Mouse (Mus musculus): ENCODE results near the gene Spata18.

The Spata18 gene

DNA sequence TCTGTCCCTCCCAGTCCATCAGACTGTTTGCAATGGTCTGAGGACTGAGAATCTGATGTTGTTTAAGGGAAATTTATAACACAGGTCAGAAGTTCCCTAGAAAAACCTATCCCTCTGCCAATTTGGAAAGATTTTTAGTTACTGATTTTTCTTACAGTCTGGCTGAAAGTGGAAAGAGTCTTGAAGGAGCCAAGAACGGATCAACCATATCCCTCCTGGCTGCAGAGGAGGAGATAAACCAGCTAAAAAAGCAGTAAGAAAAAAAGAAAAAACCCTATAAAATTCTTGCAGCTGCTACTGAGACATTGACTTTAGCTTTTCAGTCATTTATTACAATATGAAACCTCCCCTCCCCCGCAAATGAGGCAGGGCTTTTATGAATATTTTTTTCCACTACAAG, 15.5 kb downstream of the Spata18 start:
- no peak for DNase-seq (ENCODE audit: low read depth, low spot score)

GRCm38 (mm10) chr5:73667877-73668276, 16.7 kb downstream of the Spata18 start:
- no peak for DNase-seq (ENCODE audit: low read depth, low spot score)

- DNase-seq (ENCODE audit: low read depth, low spot score) = no peak
These were observed 18.2 kb downstream of the Spata18 start for GRCm38 (mm10) chr5:73669386-73669785.

- DNase-seq (ENCODE audit: low read depth, low spot score) = no peak
These were observed 24.4 kb downstream of the Spata18 start for GRCm38 (mm10) chr5:73675604-73676003.

DNA sequence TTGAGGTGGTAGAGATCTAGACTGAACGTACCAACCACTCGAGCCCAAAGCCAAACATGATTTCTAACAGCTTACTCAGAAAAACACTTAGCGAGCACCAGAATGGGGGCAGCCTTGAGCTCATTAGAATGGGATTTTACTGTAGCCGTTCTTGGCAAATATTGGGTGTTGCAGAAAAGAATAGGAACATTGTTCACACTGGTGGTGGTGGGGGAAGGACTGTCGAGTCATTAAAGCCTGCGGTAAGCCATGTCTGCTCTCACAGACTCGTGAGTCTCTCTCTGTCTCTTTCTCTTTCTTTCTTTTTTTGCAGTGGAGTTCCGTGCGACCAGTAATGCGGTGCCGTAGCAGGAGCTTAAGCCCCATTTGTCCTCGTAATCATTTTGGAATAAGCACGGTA, 25.4 kb downstream of the Spata18 start:
- no peak for DNase-seq (ENCODE audit: low read depth, low spot score)

- DNase-seq (ENCODE audit: low read depth, low spot score) = no peak
These were observed 32.0 kb downstream of the Spata18 start for GRCm38 (mm10) chr5:73683221-73683620.

GRCm38 (mm10) chr5:73683706-73684409, 32.7 kb downstream of the Spata18 start:
- DNase-seq (ENCODE audit: low read depth, low spot score) = peak; percentile 43

DNA sequence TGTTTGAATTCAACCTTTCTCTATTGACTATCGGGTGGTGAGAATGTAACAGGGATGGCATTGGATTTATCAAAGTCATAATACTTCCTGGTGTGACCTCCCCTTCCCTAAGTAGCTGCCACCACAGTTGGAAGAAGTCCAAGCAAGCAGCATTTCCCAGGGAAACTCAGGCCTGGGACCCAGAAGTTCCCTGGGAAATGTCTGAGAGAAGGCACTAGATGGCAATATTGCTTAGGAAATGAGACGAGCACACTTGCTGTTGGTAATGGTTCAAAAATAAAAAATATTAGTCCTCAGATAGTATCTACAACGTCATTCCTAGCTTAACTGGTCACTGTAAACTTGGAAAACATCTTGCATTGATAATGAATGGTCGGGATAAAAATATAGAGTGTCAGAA, 35.0 kb downstream of the Spata18 start:
- DNase-seq (ENCODE audit: low read depth, low spot score) = peak; percentile 32

DNA sequence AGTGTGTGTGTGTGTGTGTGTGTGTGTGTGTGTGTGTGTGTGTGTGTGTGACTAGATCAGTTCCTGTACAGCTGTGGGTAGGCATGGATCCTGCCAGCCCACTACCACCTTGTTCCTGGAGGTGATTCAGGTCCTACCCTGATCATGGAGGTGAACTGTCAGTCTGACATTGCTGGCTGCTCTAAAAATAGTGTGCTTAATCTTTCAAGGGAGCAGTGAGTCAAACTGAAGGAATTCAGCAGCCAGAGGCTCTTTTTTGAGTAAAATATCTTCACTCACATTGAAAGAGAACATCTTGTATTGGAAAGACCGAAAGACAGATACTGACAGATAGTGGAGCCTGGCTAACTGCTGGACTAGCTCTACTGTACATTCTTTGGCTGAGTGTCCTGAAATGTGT, 37.4 kb downstream of the Spata18 start:
- DNase-seq (ENCODE audit: low read depth, low spot score) = no peak

DNA sequence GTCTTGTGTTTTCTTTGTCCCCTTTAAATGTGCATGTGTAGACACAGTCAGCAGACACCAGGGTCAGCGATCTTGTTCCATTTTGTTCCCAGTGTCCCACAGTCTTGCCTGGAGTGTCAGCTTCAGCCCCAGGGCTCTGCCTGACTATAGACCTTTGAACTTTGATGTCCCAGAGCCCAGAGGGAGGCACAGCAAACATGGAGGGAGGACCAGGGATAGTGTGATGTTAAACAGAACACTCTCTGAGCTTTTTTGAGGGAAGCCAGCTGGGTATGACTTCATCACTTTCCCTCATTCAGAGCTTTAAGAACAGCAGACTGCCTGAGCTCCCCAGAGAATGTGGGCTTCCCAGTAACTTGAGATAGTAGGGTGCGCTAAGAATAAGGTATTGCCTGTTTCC, 39.0 kb downstream of the Spata18 start:
- DNase-seq (ENCODE audit: low read depth, low spot score) = no peak

GRCm38 (mm10) chr5:73691723-73692520, 40.7 kb downstream of the Spata18 start:
- DNase-seq (ENCODE audit: low read depth, low spot score) = peak; percentile 96

DNA sequence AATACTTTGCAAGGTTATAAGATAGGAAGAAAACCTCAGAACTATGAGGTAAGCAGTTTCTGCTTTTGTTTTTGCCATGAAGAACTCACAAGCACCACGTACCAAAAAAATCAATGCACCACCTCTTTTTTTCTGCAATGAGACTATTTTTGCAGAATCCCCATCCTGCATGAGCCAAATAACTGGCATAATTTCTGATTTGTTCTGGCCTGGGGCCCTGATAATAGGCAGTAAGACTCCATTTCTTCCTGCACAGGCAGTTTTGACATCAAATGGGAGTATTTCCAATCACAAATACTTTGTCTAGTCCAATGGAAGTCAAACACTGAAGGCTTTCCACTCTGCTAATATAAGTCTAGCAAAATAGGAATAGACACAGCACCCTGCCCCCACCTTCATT, 42.6 kb downstream of the Spata18 start:
- DNase-seq (ENCODE audit: low read depth, low spot score) = no peak

GRCm38 (mm10) chr5:73694254-73695015, 43.3 kb downstream of the Spata18 start:
- DNase-seq (ENCODE audit: low read depth, low spot score) = no peak

GRCm38 (mm10) chr5:73697700-73698099, 46.5 kb downstream of the Spata18 start:
- DNase-seq (ENCODE audit: low read depth, low spot score) = no peak

DNA sequence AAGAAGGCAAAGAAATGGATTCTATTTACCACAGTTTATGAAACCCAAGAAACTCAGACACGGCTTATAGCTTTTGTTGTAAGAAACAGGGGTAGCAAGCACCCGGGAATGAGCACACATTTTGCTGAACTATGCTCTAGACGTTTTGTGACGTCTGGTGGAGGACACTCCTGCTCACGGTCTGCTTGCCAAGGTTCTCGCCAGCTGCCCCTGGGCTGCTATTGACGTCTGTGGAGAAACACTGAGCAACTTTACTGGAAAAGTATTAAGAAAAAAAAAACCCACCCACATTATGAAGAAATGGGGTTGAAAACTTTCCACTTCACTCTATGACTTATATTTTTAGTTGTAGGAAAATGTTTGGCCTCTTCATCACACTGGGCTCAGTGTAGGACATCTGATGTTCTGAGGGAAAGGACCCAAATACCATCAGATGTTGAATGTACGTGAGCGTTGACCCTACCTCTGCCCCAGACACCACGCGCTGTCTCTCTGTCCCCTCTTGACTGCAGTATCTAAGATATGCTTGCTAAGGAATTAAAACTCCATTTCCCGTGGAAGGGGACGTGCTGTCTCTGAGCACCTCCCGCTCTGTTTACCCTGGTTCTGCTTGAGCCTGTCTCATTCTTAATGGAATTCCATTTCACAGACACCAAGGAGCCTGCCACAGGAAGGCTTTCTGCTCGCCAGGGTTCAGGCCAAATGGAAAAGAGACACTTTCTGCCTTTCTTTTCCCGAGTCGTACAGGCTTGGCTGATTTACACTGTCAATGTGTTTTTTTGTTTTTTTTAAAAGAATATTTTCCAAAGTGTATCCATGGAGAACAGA, 50.1 kb downstream of the Spata18 start:
- DNase-seq (ENCODE audit: low read depth, low spot score) = no peak

- no peak for DNase-seq (ENCODE audit: low read depth, low spot score)
These were observed 50.9 kb downstream of the Spata18 start for GRCm38 (mm10) chr5:73701946-73702710.

DNA sequence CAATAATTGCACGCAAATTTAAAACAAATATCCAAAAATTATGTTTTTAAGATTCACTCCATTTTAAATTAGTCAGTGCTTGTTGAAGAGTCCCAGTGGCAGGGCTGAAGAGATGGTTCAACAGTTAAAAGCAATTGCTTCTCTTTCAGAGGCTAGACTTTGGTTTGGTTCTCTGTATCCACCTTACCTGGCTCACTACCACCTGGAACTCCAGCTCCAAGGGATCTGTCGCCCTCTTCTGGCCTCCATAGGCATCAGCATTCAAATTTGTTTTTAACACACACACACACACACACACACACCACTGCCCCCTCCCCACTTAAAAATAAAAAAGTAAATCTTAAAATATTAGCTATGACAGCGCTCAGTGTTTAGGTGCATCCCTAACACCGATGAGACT, 51.9 kb downstream of the Spata18 start:
- DNase-seq (ENCODE audit: low read depth, low spot score) = peak; percentile 49

DNA sequence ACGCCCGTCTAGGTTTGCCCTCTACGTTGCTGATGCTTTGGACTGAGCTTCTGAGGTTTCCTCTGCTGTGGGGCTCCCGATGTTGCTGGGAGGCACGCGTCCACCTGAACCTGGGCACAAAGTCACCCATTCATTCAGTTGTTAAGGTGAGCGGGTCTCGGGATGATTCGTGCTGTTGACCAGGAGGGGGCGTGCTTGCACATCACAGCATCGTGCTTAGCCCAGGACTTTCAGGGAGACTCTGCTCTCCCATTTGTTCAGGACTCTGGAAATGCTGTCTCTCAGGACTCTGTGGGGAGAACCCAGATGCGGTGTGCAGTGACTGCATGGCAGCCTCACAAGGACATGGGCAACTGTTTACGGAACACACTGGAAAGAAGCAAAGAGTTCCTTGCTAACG, 53.1 kb downstream of the Spata18 start:
- DNase-seq (ENCODE audit: low read depth, low spot score) = peak; percentile 44

GRCm38 (mm10) chr5:73704757-73705156, 53.6 kb downstream of the Spata18 start:
- no peak for DNase-seq (ENCODE audit: low read depth, low spot score)

- DNase-seq (ENCODE audit: low read depth, low spot score) = no peak
These were observed 54.1 kb downstream of the Spata18 start for GRCm38 (mm10) chr5:73705290-73705689.

DNA sequence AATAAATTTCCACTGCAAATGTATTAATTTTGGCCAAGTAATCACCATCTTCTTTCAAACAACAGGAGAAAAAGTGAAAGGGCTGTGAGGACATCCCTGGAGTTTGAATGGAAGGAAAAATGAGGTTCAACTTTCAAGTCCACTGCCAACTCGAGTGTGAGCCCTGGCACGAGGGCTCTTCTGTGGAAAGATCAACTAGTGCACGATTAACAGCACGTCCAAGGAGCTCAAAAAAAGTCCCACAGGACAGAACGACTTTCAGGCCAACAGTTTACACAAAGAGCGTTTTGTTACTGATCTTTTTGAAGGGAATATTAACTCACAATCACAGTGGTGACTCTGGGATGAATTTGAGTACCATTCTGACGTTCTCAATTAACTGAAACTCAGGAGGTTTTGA, 61.7 kb downstream of the Spata18 start:
- no peak for DNase-seq (ENCODE audit: low read depth, low spot score)

Measured in ES-CJ7 (cell line).